Mouse (Mus musculus): ENCODE measurements at regions not wholly inside any gene's neighbourhood (a gene's known extent, or its start where the extent isn't known, plus 50 kb on each side); places are given as distances from the start of the nearest gene placed in this dataset.

DNA sequence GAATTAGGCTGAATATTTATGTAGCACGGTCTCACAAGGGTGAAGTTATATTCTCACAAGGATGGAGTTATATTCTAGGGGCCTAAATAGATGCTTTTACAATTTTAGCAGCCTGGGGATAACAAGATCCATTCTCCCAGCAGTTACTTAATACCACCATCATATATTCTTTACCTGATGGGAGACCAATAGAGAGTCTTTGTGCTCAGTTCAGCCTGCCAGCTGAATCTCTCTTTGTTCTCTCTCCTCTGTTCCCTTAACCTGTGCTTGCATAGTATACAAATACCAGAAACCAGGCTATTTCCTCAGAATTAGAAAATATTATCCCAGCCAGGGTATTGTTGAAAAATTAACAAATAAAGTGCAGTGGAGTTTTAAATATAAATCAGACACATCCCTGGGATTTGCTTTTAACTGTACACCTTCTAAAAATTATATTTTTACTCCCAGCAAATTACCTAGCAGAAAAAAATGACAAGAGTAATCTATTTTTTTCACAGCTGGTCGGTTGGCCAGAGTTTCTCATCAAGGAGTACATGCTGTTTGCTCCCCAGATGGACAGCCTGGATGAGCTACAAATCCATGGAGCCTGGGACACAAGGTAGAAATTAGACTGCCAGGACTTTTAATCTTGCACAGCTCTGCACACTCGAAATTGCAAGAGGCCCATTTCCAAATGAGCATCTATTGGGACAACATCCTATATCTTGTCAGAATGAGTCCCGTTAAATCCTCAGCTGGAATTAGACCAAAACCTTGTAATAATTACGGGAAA, 281.0 kb upstream of the 4930452B06Rik start:
- no peak for DNase-seq

DNA sequence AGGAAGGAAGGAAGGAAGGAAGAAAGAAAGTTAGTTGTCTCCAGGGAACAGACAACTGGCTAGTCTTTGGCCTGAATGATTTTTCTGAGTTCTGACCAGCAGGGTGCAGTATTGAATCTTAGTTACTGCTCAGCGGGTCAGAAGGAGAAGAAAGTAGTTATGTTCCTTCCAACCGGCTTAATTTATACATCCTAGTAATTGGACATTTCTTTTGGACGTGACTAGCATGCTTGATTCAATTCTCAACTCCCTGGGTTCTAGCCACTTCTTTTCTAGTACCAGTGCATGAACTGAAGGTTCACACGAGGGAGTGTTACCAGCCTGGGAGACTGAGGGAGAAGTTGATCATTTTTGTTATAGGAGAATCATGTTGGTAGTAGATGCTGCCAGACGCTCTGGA, 269.1 kb upstream of the 4930452B06Rik start:
- peak; percentile 20 to 67 for DNase-seq
